Mouse (Mus musculus) Patski (cell line): ENCODE measurements at regions not wholly inside any gene's neighbourhood (a gene's known extent, or its start where the extent isn't known, plus 50 kb on each side); places are given as distances from the start of the nearest gene placed in this dataset.

Experiments
- ATAC-seq: fragments of 100-300 bp; one replicate; pipeline ENCODE4 v1.8.0; 2021
- CTCF ChIA-PET: fragments of 350-600 bp; sonication (Branson Sonifier 250); formaldehyde crosslinking; loops from one replicate; lab custom pipeline; 2022; ENCODE audit warnings: inconsistent platforms; lab: Charles Lee
- POLR2A ChIA-PET: fragments of 350-600 bp; sonication (Branson Sonifier 250); formaldehyde crosslinking; loops from one replicate; lab custom pipeline; 2022; ENCODE audit warnings: antibody characterized with exemption, inconsistent platforms; lab: Charles Lee
- DNase-seq: peaks from one replicate; pipeline ENCODE4 v3.0.0-alpha.2; 2011; ENCODE audit warnings: low read depth, low spot score
- H3K27me3 ChIP-seq: fragments of 371-371 bp; one replicate; pipeline ENCODE4 v1.5.1; 2021
- CTCF ChIP-seq: fragments of 100-300 bp; IDR thresholded peaks from one replicate; pipeline ENCODE4 v1.5.1; 2021
- in situ Hi-C: fragments of 300-500 bp; cut with MboI; formaldehyde crosslinking; loops from 3 replicates; pipeline ENCODE4 v1.11.1; 2018; ENCODE audit warnings: low pct_unique_long_range_greater_than_20kb, mixed read lengths

- in situ Hi-C loops: no loop called here
- DNase-seq (no peak), ATAC-seq (no peak)
- CTCF ChIA-PET: no interaction called here
- POLR2A ChIA-PET: no interaction called here
- no peak for TF ChIP-seq CTCF
- no peaks in the 10 kb centered on the region for H3K27me3 ChIP-seq
Observed at GRCm38 (mm10) chr12:71450128-71450527, 140.4 kb downstream of the Dact1 start.

GRCm38 (mm10) chr12:71450680-71451463, 141.2 kb downstream of the Dact1 start:
- in situ Hi-C loops: no loop called here
- ChIA-PET POLR2A (interaction anchor here (0.6 to 1.1 kb wide), 2 partner anchors 8 to 59 kb away, joined by 3 to 4 read pairs; no protein-coding TSS in a partner anchor), CTCF (interaction anchor here (1.2 kb wide), 1 partner anchor 10 kb away, joined by 3 read pairs; no protein-coding TSS in a partner anchor)
- H3K27me3 ChIP-seq: no peaks in the 10 kb centered on the region
- no peak for DNase-seq
- TF ChIP-seq CTCF: no peak
- no peak for ATAC-seq

- CTCF ChIA-PET: no interaction called here
- in situ Hi-C loops: no loop called here
- no peak for DNase-seq
- POLR2A ChIA-PET: no interaction called here
- H3K27me3 ChIP-seq: no peaks in the 10 kb centered on the region
- no peak for TF ChIP-seq CTCF
- ATAC-seq: no peak
Observed at GRCm38 (mm10) chr12:71456900-71457299, 147.2 kb downstream of the Dact1 start.

GRCm38 (mm10) chr12:71458559-71459176, 149.0 kb downstream of the Dact1 start:
- ATAC-seq: no peak
- H3K27me3 ChIP-seq: no peaks in the 10 kb centered on the region
- in situ Hi-C loops: no loop called here
- DNase-seq: no peak
- CTCF ChIA-PET: no interaction called here
- TF ChIP-seq CTCF: no peak
- POLR2A ChIA-PET: no interaction called here

GRCm38 (mm10) chr12:71460643-71461042, 151.0 kb downstream of the Dact1 start:
- no peak for ATAC-seq
- in situ Hi-C loops: no loop called here
- ChIA-PET CTCF (interaction anchor here (1.0 kb wide), 1 partner anchor 9 kb away, joined by 3 read pairs; no protein-coding TSS in a partner anchor), POLR2A (no interaction called here)
- TF ChIP-seq CTCF: no peak
- H3K27me3 ChIP-seq: no peaks in the 10 kb centered on the region
- no peak for DNase-seq

- no peaks in the 10 kb centered on the region for H3K27me3 ChIP-seq
- ATAC-seq: no peak
- ChIA-PET POLR2A (no interaction called here), CTCF (no interaction called here)
- in situ Hi-C loops: no loop called here
- no peak for DNase-seq
- no peak for TF ChIP-seq CTCF
Observed at GRCm38 (mm10) chr12:71467820-71468219, 158.1 kb downstream of the Dact1 start.

GRCm38 (mm10) chr12:71468324-71468723, 158.6 kb downstream of the Dact1 start:
- H3K27me3 ChIP-seq: no peaks in the 10 kb centered on the region
- ChIA-PET POLR2A (no interaction called here), CTCF (no interaction called here)
- DNase-seq (no peak), ATAC-seq (no peak)
- no peak for TF ChIP-seq CTCF
- in situ Hi-C loops: no loop called here

- ChIA-PET POLR2A (no interaction called here), CTCF (no interaction called here)
- no peaks in the 10 kb centered on the region for H3K27me3 ChIP-seq
- TF ChIP-seq CTCF: no peak
- in situ Hi-C loops: no loop called here
- DNase-seq (no peak), ATAC-seq (no peak)
Observed at GRCm38 (mm10) chr12:71470983-71471715, 161.5 kb downstream of the Dact1 start.

- ATAC-seq (no peak), DNase-seq (no peak)
- H3K27me3 ChIP-seq: no peaks in the 10 kb centered on the region
- ChIA-PET POLR2A (no interaction called here), CTCF (no interaction called here)
- in situ Hi-C loops: no loop called here
- TF ChIP-seq CTCF: no peak
Observed at GRCm38 (mm10) chr12:71471720-71472119, 162.0 kb downstream of the Dact1 start.

- H3K27me3 ChIP-seq: no peaks in the 10 kb centered on the region
- no peak for TF ChIP-seq CTCF
- ATAC-seq (no peak), DNase-seq (no peak)
- in situ Hi-C loops: no loop called here
- ChIA-PET CTCF (no interaction called here), POLR2A (no interaction called here)
Observed at GRCm38 (mm10) chr12:71476238-71476637, 166.6 kb downstream of the Dact1 start.

- POLR2A ChIA-PET: no interaction called here
- ATAC-seq (no peak), DNase-seq (no peak)
- H3K27me3 ChIP-seq: no peaks in the 10 kb centered on the region
- CTCF ChIA-PET: no interaction called here
- in situ Hi-C loops: no loop called here
- no peak for TF ChIP-seq CTCF
Observed at GRCm38 (mm10) chr12:71477691-71478090, 168.0 kb downstream of the Dact1 start.
